Mouse (Mus musculus) testis, postnatal 14 days (tissue): ENCODE data around the gene Zfp609.
"Not testable (repeated sequence)": the region's sequence is repeated elsewhere in the genome, so short reads cannot be mapped to it uniquely, and the experiment has no call there.

Experiments used
- DNase-seq: peaks from one replicate; pipeline ENCODE4 v3.0.0; 2021; ENCODE audit warnings: low spot score

The Zfp609 gene

GRCm38 (mm10) chr9:65672996-65673395 lies 154.4 kb downstream of the Zfp609 start:
- DNase-seq: no peak

- DNase-seq: peak; percentile 76
Measured at GRCm38 (mm10) chr9:65671431-65671931, 155.9 kb downstream of the Zfp609 start.

GRCm38 (mm10) chr9:65667701-65668100 lies 159.7 kb downstream of the Zfp609 start, which contains the start of gene Oaz2:
Oaz2 (plus strand) TSS chr9:65668001.
- DNase-seq: no peak

DNA sequence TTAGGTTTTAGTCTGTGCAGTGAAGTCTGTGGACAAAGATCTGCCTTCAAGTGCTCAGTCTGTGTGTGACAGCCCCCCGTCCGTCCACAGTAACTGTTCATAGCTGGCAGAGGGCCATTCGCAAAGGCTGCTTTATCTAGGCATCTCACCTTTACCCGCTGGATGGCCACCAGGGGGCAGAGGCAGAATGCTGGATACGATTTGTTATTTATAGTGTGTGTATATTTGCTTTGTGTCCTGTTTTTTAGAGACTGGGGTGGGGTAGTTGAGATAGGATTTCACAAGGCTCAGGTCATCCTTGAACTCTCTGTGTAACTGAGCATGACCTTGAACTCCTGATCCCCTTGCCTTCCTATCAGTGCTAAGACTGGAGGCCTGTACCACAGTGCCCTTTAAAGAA lies 161.3 kb downstream of the Zfp609 start:
- no peak for DNase-seq

DNA sequence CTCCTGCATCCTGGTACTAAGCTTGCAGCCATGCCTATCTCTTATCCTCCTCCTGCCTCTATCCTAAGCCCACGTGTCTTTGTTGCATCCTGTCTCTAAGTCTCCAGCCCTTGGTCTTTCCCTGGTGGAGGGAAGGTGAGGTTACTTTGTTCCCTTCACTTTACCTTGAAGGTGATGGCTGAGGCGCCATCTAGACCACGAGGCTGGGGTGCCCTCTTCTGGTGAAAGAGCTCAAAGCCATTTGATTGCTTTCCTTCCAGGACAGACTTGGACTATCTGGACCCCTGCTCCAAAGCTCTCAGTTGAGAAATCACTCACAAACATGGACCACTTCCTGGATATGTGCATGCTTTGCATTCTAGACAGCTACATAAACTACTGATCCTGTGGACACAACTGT lies 163.2 kb downstream of the Zfp609 start:
- DNase-seq: no peak

- DNase-seq: no peak
Measured at GRCm38 (mm10) chr9:65661493-65661892, 165.9 kb downstream of the Zfp609 start.

DNA sequence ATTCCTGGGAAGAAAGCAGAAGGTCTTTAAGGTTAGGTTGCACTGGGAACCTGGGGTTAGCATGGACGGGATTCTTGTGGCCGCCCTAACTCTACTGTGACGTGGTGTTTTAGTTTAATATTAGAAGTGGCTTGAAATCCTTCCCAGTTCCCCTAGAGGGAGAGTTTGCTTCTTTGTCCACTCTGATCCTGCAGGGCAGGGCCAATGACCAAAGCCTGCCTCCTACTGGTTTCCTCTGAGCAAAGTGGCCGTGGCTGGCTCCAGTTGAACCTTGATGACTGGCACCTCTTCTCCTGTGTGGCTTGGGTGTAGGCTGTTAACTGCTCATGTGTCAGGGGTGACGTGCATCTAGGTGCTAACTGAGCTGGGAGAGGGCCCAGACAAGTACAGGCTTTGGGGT lies 166.3 kb downstream of the Zfp609 start:
- DNase-seq: no peak

- no peak for DNase-seq
Measured at GRCm38 (mm10) chr9:65657218-65657617, 170.1 kb downstream of the Zfp609 start.

DNA sequence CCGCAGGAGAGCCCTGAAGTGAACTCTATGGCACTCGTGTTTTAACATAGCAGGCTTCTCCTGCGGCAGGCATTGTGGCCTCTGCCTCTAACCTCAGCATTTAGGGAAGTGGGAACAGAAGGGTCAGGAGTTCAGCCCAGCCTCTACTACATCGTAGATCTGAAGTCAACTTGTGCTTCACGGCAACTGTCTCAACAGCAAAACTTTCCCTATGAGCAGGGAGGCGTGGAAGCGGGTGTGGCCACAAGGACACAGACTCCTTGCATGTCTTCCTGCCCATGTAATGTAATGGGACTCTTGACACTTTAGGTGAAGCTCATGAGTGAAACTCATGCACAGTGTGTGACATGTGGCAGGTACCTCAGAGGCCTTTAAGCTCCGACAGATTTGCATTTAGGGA lies 171.8 kb downstream of the Zfp609 start:
- no peak for DNase-seq

- DNase-seq: no peak
Measured at GRCm38 (mm10) chr9:65654700-65655237, 172.6 kb downstream of the Zfp609 start.

GRCm38 (mm10) chr9:65653741-65654140 lies 173.6 kb downstream of the Zfp609 start:
- no peak for DNase-seq

- DNase-seq: not testable (repeated sequence)
Measured at GRCm38 (mm10) chr9:65651957-65652356, 175.4 kb downstream of the Zfp609 start.

GRCm38 (mm10) chr9:65649997-65650396 lies 177.4 kb downstream of the Zfp609 start:
- no peak for DNase-seq

- no peak for DNase-seq
Measured at GRCm38 (mm10) chr9:65648730-65649129, 178.6 kb downstream of the Zfp609 start.

DNA sequence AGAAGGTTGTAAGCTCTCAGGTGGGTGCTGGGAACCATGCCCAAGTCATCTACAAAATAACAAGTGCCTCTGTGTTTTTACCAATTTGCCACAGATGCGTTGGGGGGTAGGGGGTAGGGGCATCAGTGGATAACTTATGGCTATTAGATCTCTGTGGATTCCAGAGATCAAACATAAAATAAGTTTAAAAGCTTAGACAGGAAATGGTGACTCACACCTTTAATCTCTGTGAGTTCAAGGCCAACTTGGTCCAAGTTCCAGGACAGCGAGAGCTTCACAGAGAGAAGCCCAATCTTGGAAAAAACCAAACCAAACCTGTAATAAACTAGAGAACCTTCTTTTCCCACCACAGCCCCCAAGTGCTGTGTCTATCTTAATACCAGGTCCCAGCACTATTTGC lies 180.6 kb downstream of the Zfp609 start:
- no peak for DNase-seq

DNA sequence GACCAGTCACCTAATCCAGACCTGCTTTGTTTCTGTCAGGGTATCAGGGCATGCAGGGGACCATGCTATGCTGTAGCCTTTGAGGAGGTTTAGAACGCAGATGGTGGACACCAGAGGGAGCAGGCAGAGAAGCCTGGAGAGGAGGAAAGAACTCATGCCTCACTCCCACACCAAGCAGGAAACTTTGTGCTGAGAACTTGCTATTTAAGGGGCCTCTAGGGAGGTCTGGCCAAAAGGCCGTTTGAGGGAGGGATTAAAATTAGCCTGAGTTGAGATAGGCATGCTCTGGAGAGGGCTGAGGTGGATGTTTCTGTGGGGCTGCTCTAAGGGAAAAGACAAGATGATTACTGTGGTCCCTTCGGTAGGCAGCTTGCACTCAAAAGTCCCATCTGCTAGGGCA lies 181.4 kb downstream of the Zfp609 start:
- DNase-seq: no peak

DNA sequence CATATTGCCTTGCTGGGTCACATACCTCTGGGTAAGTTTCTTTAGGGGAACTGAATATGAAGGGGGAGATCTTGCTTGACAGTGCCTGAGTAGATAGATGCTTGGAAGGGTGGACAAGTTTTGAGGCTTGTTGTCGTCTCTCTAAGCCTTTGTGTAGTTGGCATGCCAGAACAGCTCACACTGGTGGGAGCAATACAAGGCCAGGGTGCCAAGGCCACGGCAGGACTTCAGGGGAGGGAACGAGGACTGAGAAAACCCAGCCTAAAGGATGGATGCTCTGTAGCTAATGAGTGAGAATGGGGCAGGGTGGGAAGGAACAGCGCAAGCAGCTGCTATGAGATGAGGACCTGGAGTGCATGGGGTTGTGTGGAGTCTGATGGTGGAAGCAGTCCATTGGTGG lies 182.4 kb downstream of the Zfp609 start:
- DNase-seq: no peak

GRCm38 (mm10) chr9:65642546-65642945 lies 184.8 kb downstream of the Zfp609 start:
- no peak for DNase-seq
